Mouse (Mus musculus) liver, embryonic 14.5 days (tissue): ENCODE measurements around the gene Itsn2.

Source experiments
- CTCF ChIP-seq: IDR thresholded peaks from 2 replicates; pipeline ENCODE4 v1.5.1; 2016; ENCODE audit warnings: antibody characterized with exemption, low read depth, control low read depth
- EP300 ChIP-seq: IDR thresholded peaks from 2 replicates; pipeline ENCODE4 v1.6.1; 2016; ENCODE audit warnings: antibody characterized with exemption, low read depth

GRCm38 (mm10) chr12:4544400-4544919, 48.0 kb upstream of the Itsn2 start:
- TF ChIP-seq CTCF (no peak), EP300 (no peak)
